In genomic region chr7:111210282-111210681, GRCm38 (mm10) we compare ENCODE assay signal across 18 mouse cellular contexts.
"Had no signal": no experiment of that assay in that cellular context is flagged by ENCODE, and none has a peak within 500 bp of the region (broad histone marks: within the 10 kb centered on the region; RNA-seq: fewer than 3 reads in every experiment).

No protein-coding gene starts in this region.

- H3K4me1 ChIP-seq: limb, embryonic 10.5 days; limb, embryonic 13.5 days; lung, embryonic 15.5 days had no signal

- H3K27ac ChIP-seq: layer of hippocampus, adult 2 months; limb, embryonic 10.5 days; limb, embryonic 13.5 days; liver, embryonic 12.5 days; liver, embryonic 15.5 days; lung, embryonic 15.5 days; midbrain, embryonic 10.5 days; midbrain, embryonic 13.5 days had no signal

- ATAC-seq: liver, embryonic 12.5 days; midbrain, embryonic 13.5 days; midbrain, embryonic 16.5 days had no signal

- H3K4me2 ChIP-seq: limb, embryonic 13.5 days; liver, embryonic 12.5 days; liver, embryonic 15.5 days; lung, embryonic 15.5 days; midbrain, embryonic 13.5 days had no signal

- H3K9ac ChIP-seq: limb, embryonic 13.5 days; liver, embryonic 12.5 days; liver, embryonic 15.5 days; lung, embryonic 15.5 days; midbrain, embryonic 13.5 days had no signal

- H3K36me3 ChIP-seq: limb, embryonic 10.5 days; limb, embryonic 13.5 days; liver, embryonic 12.5 days; liver, embryonic 15.5 days; lung, embryonic 15.5 days; midbrain, embryonic 10.5 days; midbrain, embryonic 13.5 days had no signal

- H3K9me3 ChIP-seq: limb, embryonic 10.5 days; limb, embryonic 13.5 days; liver, embryonic 12.5 days; liver, embryonic 15.5 days; lung, embryonic 15.5 days; midbrain, embryonic 10.5 days; midbrain, embryonic 13.5 days had no signal

- H3K27me3 ChIP-seq: limb, embryonic 13.5 days; liver, embryonic 15.5 days; lung, embryonic 15.5 days; midbrain, embryonic 13.5 days had no signal

- DNase-seq: kidney, postnatal 14 days; layer of hippocampus, adult 9-11 months; liver; lung, adult 18-20 months; lung, postnatal 10 days; lung, postnatal 36 days; thymus, adult 18-20 months; thymus, postnatal 36 days had no signal

- H3K4me3 ChIP-seq: layer of hippocampus, adult 2 months; limb, embryonic 10.5 days; limb, embryonic 13.5 days; liver, embryonic 12.5 days; liver, embryonic 15.5 days; lung, embryonic 15.5 days; megakaryocyte, embryonic 14.5 days; midbrain, embryonic 10.5 days; midbrain, embryonic 13.5 days had no signal
